Mouse (Mus musculus) liver, embryonic 18 days (tissue): ENCODE measurements around the gene Ccdc172. TPM values are rescaled to one million over a fixed set of nuclear protein-coding genes. Genes with fewer than 3 reads are reported as not detected.

Experiments used
- polyA plus RNA-seq: library from polyadenylated mRNA; depleted of rRNA; stranded (reverse); fragments of >200 nt; gene quantifications from 2 replicates; pipeline ENCODE4 v1.2.3, GENCODE M21; 2012; rRNA removed

Ccdc172 gene
- not detected in 2 replicates for polyA plus RNA-seq

GRCm38 (mm10) chr19:58511818-58512217, at the start of gene Ccdc172:
Gene Ccdc172, plus strand, starts transcription at chr19:58511993.

Other genes starting within 250 kb of the Ccdc172 start
- gene Gfra1, start 56.1 kb upstream of the Ccdc172 start, polyA plus RNA-seq = 5.0 and 6.5 TPM in 2 replicates
- not detected in 2 replicates for gene Pnlip, start 140.5 kb downstream of the Ccdc172 start, polyA plus RNA-seq
- 8.9 and 12.8 TPM in 2 replicates for gene Pnliprp1, start 216.9 kb downstream of the Ccdc172 start, polyA plus RNA-seq
- gene Pnliprp2, start 247.7 kb downstream of the Ccdc172 start, polyA plus RNA-seq = 0.19 and 0.22 TPM in 2 replicates